Mouse (Mus musculus) midbrain, postnatal 0 days (tissue): Measurements from ENCODE around the gene Sgtb. TPM values are rescaled to one million over a fixed set of nuclear protein-coding genes. Genes with fewer than 3 reads are reported as not detected.
A peak's percentile ranks its signal among the peaks of the same experiment; 100 is the strongest.

ENCODE experiments used
- ATAC-seq: fragments of 200-750 bp; cut with Nextera tagmentation; 2 replicates; pipeline ENCODE4 v1.8.0; 2017; ENCODE audit warnings: moderate number of reproducible peaks, mild to moderate bottlenecking, moderate TSS enrichment, moderate library complexity; ENCODE audit not compliant: low FRiP score
- DNase-seq: peaks from one replicate; pipeline ENCODE4 v3.0.0-alpha.2; 2015; ENCODE audit warnings: low spot score
- H3K27ac ChIP-seq: fragments of 300-500 bp; sonication (generic); 2 replicates; pipeline ENCODE4 v1.5.1; 2014; ENCODE audit warnings: low read depth, mild to moderate bottlenecking, low read length, mixed read lengths
- H3K27me3 ChIP-seq: fragments of 300-500 bp; sonication (generic); 2 replicates; pipeline ENCODE4 v1.6.1; 2014; ENCODE audit warnings: low read length, control low read depth, mixed read lengths; ENCODE audit not compliant: insufficient read depth
- H3K36me3 ChIP-seq: fragments of 300-500 bp; sonication (generic); 2 replicates; pipeline ENCODE4 v1.6.1; 2014; ENCODE audit warnings: low read length, control low read depth, mixed read lengths; ENCODE audit not compliant: insufficient read depth
- H3K4me1 ChIP-seq: fragments of 300-500 bp; sonication (generic); 2 replicates; pipeline ENCODE4 v1.6.1; 2014; ENCODE audit warnings: mild to moderate bottlenecking, control low read depth, antibody characterized with exemption, low read length, mixed read lengths; ENCODE audit not compliant: insufficient read depth
- H3K4me2 ChIP-seq: fragments of 300-500 bp; sonication (generic); 2 replicates; pipeline ENCODE4 v1.6.1; 2014; ENCODE audit warnings: low read depth, mild to moderate bottlenecking, low read length, mixed read lengths; ENCODE audit not compliant: poor library complexity, severe bottlenecking
- H3K4me3 ChIP-seq: fragments of 300-500 bp; sonication (generic); 2 replicates; pipeline ENCODE4 v1.5.1; 2014; ENCODE audit warnings: low read depth, mild to moderate bottlenecking, low read length, moderate library complexity
- H3K9ac ChIP-seq: fragments of 300-500 bp; sonication (generic); replicated peaks from 2 replicates; pipeline ENCODE4 v1.6.1; 2014; ENCODE audit warnings: mild to moderate bottlenecking, low read length, moderate library complexity, mixed read lengths; ENCODE audit not compliant: poor library complexity, severe bottlenecking
- H3K9me3 ChIP-seq: fragments of 300-500 bp; sonication (generic); 2 replicates; pipeline ENCODE4 v1.6.1; 2016; ENCODE audit warnings: low read length, control low read depth
- CTCF ChIP-seq: IDR thresholded peaks from 2 replicates; pipeline ENCODE4 v1.5.1; 2016; ENCODE audit warnings: antibody characterized with exemption, mild to moderate bottlenecking
- WGBS: fragments of 180-500 bp; shearing (Covaris S2); extraction: QIAGEN DNeasy Blood & Tissue Kit; methylation state at CpG from one replicate; pipeline ENCODE4 v1.1.7; 2014; 5-methylcytosine and 5-hydroxymethylcytosine counted together
- polyA plus RNA-seq: library from polyadenylated mRNA; unstranded; fragments of >200 nt; fragmentation: Nextera tagmentation; extraction: Ambion mirVana; gene quantifications from 2 replicates; pipeline ENCODE4 v1.2.1, GENCODE M21; 2015
- total RNA-seq: library from RNA; depleted of rRNA; stranded (reverse); fragments of >200 nt; gene quantifications from 2 replicates; pipeline ENCODE4 v1.2.3, GENCODE M21; 2014

Gene Sgtb
- total and polyA plus RNA-seq, 2 experiments from 2014 or later = 19.8 to 33.0 TPM

GRCm38 (mm10) chr13:104082504-104082903 is 27.0 kb upstream of the Sgtb start:
- Histone ChIP-seq H3K9me3 (no peaks in the 10 kb centered on the region), H3K4me3 (no peak overlapping the region), H3K27ac (no peak overlapping the region), H3K4me1 (no peaks in the 10 kb centered on the region), H3K27me3 (no peaks in the 10 kb centered on the region), H3K36me3 (no peaks in the 10 kb centered on the region; the same call in 1 of the 2 replicates), H3K9ac (no peak overlapping the region), H3K4me2 (no peak overlapping the region)
- 92% methylated on average over 7 of the region's 7 CpGs for WGBS
- DNase-seq (no peak), ATAC-seq (no peak)
- TF ChIP-seq CTCF = no peak

GRCm38 (mm10) chr13:104084600-104084999 is 24.9 kb upstream of the Sgtb start:
- Histone ChIP-seq H3K27me3 (no peaks in the 10 kb centered on the region), H3K4me1 (no peaks in the 10 kb centered on the region), H3K4me3 (no peak overlapping the region), H3K9ac (no peak overlapping the region), H3K9me3 (no peaks in the 10 kb centered on the region), H3K36me3 (no peaks in the 10 kb centered on the region), H3K4me2 (no peak overlapping the region), H3K27ac (no peak overlapping the region)
- no peak for ATAC-seq
- TF ChIP-seq CTCF = no peak
- 85% methylated on average over 2 of the region's 2 CpGs for WGBS
- DNase-seq = no peak

GRCm38 (mm10) chr13:104089387-104089786 is 20.2 kb upstream of the Sgtb start:
- H3K4me1 ChIP-seq = no peaks in the 10 kb centered on the region
- peak; percentile 74 for TF ChIP-seq CTCF
- H3K27me3 ChIP-seq = no peaks in the 10 kb centered on the region
- ATAC-seq (no peak), DNase-seq (peak; percentile 51)
- H3K4me2 ChIP-seq = no peak overlapping the region
- 18% methylated on average over 1 of the region's 1 CpGs for WGBS
- no peak overlapping the region for H3K4me3 ChIP-seq
- H3K27ac ChIP-seq = no peak overlapping the region
- no peaks in the 10 kb centered on the region for H3K9me3 ChIP-seq
- no peak overlapping the region for H3K9ac ChIP-seq
- H3K36me3 ChIP-seq = peaks cover 5% of the 10 kb centered on the region; the same call in 1 of the 2 replicates

GRCm38 (mm10) chr13:104091734-104092133 is 17.8 kb upstream of the Sgtb start:
- no peak for DNase-seq
- Histone ChIP-seq H3K4me1 (no peaks in the 10 kb centered on the region), H3K27me3 (no peaks in the 10 kb centered on the region), H3K4me2 (no peak overlapping the region), H3K9ac (no peak overlapping the region), H3K4me3 (no peak overlapping the region), H3K9me3 (no peaks in the 10 kb centered on the region), H3K36me3 (peaks cover 11% of the 10 kb centered on the region; the same call in 1 of the 2 replicates), H3K27ac (no peak overlapping the region)
- no peak for ATAC-seq
- WGBS = 11% methylated on average over 1 of the region's 1 CpGs
- TF ChIP-seq CTCF = no peak

DNA sequence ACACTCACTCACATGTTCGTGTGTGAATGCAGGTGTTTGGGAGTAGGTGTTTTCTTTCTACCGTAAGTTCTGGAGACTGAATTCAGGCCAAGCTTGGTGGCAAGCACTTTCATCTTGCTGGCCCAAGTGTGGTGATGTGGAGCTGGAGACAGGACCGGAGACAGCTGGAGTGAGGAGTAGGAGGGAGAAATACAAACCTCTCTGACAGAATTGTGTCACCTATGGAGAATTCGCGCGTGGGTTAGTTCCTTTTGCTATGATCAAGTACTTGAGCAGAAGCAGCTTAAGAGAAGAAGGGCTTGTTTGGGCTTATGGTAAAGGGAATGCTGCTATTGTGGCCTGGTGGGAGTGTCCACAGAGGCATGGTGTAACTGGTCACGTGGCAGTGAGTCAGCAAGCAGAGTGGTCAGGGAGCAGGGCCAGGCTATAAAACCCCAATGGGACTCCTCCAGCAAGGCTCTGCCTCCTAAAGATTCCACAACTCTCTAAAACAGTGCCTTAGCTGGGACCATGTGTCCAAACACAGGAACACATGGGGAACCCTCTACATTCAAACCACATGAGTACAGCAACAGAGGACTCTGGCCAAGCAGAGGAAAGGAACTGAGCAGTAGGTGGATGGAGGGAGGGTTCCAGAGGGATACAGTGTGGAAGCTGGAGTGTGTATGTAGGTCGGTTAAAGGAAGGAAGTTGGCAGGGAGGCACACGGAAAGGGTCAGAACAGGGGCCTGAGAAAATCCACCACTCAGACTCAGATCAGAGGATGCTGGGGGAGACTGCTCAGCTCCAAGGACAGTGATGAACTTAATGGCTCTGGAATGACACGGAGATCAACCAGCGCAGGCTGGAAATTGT is 14.8 kb upstream of the Sgtb start:
- H3K9ac ChIP-seq = no peak overlapping the region
- WGBS = 85% methylated on average over 11 of the region's 11 CpGs
- DNase-seq = no peak
- no peak overlapping the region for H3K4me3 ChIP-seq
- H3K9me3 ChIP-seq = no peaks in the 10 kb centered on the region
- peaks cover 11% of the 10 kb centered on the region; the same call in 1 of the 2 replicates for H3K36me3 ChIP-seq
- H3K4me1 ChIP-seq = no peaks in the 10 kb centered on the region
- ATAC-seq = no peak
- H3K27me3 ChIP-seq = no peaks in the 10 kb centered on the region
- TF ChIP-seq CTCF = no peak
- H3K4me2 ChIP-seq = no peak overlapping the region
- H3K27ac ChIP-seq = no peak overlapping the region

DNA sequence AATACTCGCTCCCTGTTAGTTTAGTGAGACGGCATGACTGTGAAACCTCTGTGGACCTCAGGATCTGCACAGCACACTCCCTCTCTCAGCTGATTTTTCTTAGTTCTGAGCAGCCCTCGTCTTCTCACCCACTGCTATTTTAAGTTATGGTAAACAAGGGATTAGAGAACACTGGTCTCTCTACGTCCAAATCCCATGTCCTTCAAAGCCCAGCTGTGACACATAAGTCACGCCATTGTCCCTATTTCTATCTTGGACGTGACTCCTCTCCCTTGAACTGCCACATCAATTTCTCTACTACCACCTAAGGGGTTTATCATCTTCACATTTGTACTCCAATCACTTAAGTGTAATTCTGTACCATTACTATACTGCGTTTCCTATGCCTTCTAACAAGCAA is 13.6 kb upstream of the Sgtb start:
- no peak overlapping the region for H3K4me3 ChIP-seq
- H3K36me3 ChIP-seq = peaks cover 11% of the 10 kb centered on the region; the same call in 1 of the 2 replicates
- no peaks in the 10 kb centered on the region for H3K9me3 ChIP-seq
- H3K27ac ChIP-seq = no peak overlapping the region
- H3K9ac ChIP-seq = no peak overlapping the region
- DNase-seq (no peak), ATAC-seq (no peak)
- no peaks in the 10 kb centered on the region for H3K27me3 ChIP-seq
- H3K4me1 ChIP-seq = no peaks in the 10 kb centered on the region
- TF ChIP-seq CTCF = no peak
- WGBS = 42% methylated on average over 7 of the region's 7 CpGs
- H3K4me2 ChIP-seq = no peak overlapping the region
